Mouse (Mus musculus): ENCODE data around the gene Tmem120a.

Tmem120a gene

DNA sequence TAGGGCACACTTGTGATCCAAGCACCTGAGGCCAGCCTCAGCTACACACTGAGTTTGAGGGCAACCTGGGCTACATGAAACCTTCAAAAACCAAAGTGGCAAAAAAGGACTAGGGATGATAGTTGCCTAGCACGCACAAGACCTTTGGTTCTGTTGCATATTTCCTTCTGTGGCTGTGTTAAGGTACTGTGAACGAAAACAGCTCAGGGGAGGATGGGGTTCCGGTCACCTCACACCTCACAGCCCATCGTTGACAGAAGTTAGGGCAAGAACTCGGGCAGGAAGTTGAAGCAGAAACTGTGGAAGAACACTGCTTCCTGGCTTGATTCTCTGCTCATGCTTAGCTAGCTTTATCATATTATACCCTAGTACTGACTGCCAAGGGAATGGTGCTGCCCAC lies 34.5 kb downstream of the Tmem120a start:
- DNase-seq (ENCODE audit: low spot score in 2 of 2) = no peak

DNA sequence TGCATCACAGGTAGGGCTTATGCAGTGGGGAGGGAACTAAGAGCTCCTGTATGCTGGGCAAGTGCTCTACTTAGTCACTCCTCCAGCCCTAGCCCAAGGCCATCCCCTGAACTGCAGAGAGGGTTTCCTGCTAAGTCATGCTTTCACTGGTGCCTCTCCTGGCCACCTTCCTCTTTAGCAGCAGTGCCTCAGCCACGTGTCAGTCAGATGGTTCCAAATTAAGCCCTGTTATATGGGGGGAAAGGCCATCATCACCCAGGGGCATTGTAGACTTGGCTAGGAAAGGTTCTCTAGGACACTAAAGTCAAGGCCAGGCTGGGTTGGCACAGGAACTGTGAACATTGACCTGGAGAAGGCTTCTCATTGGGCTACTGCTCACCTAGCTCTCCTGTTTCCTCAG lies 36.4 kb downstream of the Tmem120a start:
- peak; percentile 52 to 60 for DNase-seq (ENCODE audit: low spot score in 2 of 2)

DNA sequence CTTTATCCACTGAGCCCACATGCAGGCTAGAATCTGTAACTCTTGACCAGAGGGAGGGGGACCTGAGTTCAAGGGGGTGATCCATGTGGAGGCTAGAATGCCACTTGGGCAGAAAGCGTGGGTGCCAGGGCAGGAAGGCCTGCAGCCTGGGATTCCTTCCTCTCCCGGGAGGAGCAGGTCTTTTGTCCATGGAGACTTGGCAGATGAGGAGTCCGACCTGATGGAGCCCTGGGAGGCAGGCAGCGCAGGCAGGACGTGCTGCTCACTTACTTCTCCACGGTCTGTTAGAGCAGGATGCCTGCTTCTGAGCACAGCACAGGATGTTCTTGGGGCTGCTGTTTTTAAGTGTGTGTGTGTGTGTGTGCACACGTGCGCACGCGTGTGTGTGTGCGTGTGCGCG lies 37.2 kb downstream of the Tmem120a start:
- no peak for DNase-seq (ENCODE audit: low spot score in 2 of 2)

DNA sequence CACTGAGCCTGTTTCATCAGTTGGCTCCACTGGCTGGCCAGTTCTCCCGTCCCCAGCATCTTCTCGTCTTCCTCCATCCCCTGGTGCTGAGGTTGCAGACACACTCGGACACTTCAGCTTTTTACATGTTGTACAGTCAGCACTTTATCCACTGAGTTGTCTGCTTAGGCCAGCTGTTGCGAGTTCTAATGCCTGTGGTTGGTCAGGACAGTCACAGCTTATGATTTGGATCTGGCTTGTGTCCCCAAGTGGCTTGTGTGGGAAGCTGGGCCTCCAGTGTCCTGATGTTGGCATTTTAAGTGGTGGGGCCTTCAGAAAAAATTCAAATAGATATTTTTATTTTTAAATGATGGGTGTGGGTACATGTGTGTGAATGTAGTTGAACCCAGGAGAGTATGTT lies 38.9 kb downstream of the Tmem120a start:
- DNase-seq (ENCODE audit: low spot score in 2 of 2) = no peak

DNA sequence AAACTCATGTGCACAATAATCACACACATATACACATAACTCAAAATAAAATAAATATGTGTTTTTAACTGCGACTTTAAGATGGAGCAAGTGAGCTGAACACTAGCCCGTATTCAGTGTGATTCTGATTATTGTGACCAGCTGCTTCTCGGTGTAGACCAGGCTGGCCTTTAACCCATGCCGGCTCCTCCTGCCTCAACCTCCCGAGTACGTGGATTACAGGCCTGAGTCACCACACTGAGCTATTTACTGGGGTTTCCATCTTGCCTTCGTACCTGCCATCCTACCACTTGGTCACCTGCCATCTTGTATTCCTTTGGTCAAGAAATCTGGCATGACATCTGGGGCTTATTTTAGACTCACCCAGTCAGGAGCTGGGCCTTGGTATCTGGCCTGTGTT lies 40.8 kb downstream of the Tmem120a start:
- no peak for DNase-seq (ENCODE audit: low spot score in 2 of 2)

DNA sequence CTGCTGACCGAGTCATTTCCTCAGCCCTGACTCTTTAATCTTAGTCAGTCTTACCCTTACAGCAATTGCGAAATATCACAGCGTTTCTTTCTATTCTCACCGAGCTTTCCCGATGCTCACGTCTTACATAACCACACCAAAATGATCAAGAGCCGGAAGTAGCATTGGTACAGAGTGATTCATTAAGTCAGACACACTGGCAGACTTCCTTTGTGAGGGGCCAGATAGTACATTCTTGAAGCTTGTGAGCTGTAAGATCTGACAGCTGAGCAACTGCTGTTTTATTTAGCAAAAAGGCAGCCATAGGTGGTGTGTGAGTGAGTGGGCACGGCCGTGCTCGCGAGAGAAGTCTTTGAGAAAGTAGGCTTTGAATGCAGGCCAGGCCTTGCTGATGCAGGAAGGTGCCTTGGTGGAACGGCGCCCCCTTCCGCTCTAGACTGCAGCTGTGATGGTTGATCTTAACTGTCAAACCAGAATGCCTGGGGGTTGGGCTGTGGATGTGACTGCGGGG lies 41.5 kb downstream of the Tmem120a start:
- peak; percentile 50 to 62 for DNase-seq (ENCODE audit: low spot score in 2 of 2)

DNA sequence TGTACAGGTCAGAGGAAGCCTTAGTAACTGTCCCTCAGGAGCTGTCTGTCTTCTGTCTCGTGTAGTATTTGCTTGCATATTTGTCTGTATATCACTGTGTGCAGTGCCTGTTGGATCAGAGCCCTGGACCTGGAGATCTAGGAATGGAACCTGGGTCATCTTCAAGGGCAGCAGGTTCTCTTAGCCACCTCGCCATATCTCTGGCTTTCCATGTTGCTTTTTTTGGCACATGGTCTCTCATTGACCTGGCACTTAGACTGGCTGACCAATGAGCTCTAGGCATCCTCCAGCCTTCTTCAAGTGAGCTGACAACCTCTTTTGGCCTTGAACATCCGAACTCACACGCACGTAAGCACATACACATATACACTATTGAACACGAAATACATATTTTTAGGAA lies 42.1 kb downstream of the Tmem120a start:
- DNase-seq (ENCODE audit: low spot score in 2 of 2) = no peak

DNA sequence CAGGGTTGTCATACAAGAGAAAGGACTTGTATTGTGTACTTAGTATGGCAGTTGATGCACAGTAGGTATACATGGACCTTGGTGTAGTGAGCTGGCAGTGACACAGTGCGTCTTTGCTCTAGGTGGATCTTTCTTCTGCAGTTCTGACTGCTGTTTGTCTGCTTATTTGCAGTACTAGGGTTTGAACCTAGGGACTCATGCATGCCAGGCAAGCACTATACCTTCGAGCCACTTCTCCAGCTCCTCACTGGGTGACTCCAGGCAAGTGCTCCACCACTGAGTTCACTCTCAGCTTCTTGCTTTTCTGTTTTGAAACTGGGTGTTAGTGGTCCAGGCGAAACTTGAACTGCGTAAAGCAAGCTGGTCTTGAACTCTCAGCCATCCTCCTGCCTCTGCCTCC lies 42.6 kb downstream of the Tmem120a start:
- DNase-seq (ENCODE audit: low spot score in 2 of 2) = no peak

DNA sequence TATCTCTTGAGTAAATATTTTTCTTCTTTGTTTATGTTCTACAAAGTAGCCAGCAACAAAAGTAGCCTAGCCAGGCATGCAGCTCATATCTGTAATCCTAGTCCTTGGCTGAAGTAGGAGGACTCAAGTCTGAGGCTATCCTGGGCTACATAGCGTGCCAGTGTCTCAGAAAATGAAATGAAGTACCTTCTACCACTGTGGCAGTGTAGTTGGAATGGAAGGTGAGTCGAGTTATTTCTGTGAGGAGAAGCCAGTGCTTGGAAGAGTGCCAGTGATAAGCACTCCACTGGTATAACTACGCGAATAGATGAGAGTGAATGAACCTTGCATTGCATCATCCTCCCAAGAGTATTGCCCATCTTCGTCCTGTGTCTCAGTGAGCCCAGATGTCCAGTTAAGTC lies 46.5 kb downstream of the Tmem120a start:
- no peak for DNase-seq (ENCODE audit: low spot score in 2 of 2)

DNA sequence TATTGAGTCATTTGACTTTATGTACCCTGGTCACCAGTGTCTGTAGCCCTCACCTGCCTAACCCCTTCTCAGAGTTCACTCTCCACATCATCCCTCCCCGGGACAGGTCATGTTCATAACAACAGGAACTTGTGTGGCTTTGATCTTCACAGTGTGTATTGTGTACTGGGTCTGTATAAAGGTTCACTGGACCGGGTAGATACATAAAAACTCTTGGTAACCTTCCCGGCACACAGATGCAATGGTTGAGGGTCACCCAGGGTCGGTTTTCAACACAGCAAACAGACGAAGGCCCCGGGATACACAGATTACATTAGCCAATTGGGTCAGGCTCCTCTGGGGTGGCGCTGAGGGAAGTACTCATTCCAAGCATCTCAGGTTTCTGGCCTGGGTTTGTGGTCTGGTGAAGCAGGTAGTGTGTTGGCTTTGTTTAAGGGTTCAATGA lies 48.9 kb downstream of the Tmem120a start:
- no peak for DNase-seq (ENCODE audit: low spot score in 2 of 2)

DNA sequence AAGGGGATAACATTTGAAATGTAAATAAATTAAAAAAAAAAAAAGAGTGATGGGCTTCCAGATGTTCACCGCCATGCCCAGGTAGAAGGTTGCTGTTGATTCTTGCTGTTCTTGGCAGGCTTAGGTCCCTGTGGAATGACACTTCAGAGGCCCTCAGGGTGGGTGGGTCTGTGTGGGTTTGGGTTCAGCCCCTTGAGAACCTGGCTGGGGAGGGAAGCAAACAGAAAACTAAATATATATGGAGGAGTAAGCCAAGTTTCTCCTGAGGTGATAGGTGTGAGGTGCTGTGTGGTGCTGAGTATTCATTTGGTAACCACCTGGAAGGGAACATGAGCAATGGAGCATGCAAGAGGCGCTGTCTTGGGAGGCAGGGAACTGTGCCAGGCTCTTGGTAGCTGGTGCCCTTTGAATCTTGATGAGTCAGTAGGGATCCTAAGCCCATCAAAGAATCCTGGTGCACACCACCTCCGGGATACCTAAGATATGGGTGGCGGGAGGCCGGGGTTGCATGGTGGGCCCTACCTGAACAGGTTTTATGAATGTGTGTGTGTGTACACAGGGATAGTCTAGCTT lies 50.9 kb downstream of the Tmem120a start:
- DNase-seq (ENCODE audit: low spot score in 2 of 2) = no peak

DNA sequence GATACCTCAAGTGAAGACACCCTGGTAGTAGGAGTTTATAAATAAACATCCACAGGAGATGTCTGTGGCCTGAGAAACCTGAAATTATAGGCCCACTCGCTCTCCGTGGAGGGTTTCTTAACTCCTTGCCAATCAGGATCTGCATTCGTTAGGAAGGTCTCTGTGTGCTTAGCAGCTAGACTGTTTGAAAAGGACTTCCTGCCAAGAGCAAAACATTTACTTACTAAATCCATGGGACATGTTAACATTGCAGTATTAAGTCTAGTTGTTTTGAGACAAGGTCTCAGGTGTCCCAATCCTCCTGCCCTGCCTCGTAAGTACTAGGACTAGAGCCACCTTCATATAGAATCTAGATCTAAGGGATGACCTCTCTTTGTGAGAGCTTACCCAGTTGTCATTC lies 53.0 kb downstream of the Tmem120a start:
- DNase-seq (ENCODE audit: low spot score in 2 of 2) = no peak

DNA sequence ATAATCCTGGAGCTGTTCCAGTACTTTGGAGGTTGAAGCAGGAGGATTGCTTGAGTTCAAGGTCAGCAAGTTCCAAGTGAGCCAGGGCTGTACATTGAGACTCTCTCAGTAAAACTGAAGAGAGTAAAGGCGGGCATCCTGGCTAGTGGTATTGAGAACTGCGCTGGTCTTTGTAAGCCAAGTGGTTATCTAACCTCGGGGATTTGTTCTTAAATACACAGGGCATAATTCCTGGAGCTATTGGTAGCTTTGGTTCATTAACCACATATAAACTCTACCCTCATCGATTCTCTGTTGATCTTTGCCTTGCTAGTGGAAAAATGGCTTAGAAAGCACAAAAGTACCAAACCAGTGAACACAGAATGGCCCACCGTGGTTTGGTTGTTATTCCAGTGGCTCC lies 53.8 kb downstream of the Tmem120a start:
- DNase-seq (ENCODE audit: low spot score in 2 of 2) = no peak
